Mouse (Mus musculus) spleen, postnatal 36 days (tissue): ENCODE data around the gene Gm9918.

ENCODE experiments used
- DNase-seq, 2 experiments: peaks; one replicate each; pipeline ENCODE4 v3.0.0; 2022; ENCODE audit warnings: low spot score in 2 of 2, mixed read lengths in 1 of 2

Gene Gm9918

GRCm38 (mm10) chr15:102245461-102245881 lies 24.9 kb upstream of the Gm9918 start:
- no peak for DNase-seq

- DNase-seq: peak; percentile 65 to 74
Measured at GRCm38 (mm10) chr15:102245891-102246741, 24.2 kb upstream of the Gm9918 start.

DNA sequence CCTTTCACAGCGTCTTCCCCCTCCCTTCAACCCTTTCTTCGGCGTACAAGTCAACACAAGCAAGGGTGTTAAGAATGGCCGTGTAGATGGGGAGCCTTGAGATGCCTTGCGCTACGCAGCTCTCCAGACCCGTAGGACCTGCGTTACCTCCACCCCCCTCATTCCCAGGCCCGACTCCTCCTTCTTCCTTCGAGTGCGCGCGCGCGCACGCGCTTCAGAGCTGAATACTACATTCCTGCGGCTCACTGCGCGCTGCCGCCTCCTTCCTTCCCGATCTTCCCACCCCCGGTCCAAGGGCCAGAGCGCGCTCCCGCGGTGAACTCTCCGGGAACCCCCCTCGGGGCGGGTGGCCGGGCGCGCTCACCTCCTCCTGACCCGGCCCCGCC lies 23.5 kb upstream of the Gm9918 start:
- peak; percentile 68 to 76 for DNase-seq

- DNase-seq: peak; percentile 31 to 46
Measured at GRCm38 (mm10) chr15:102247252-102248130, 22.9 kb upstream of the Gm9918 start.

GRCm38 (mm10) chr15:102248131-102248811 lies 22.1 kb upstream of the Gm9918 start:
- DNase-seq: no peak

DNA sequence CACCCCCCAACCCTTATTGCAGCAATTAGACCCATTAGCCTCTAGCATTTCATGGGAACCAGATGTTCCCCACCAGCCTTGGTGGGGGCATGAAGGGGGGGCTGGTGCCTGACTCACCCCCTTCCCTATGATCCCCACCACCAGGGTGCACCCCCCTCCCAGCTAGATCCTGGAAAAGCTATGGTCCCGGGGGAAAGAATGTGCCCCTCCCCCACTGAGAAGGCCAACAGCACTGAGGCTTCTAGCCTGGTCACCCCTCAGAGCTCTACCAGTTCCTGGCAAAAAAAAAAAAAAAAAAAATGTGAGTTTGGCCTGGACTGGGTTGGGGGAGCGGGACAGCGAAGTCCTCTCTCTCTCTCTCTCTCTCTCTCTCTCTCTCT lies 21.6 kb upstream of the Gm9918 start:
- DNase-seq: no peak

GRCm38 (mm10) chr15:102249251-102249691 lies 21.1 kb upstream of the Gm9918 start:
- no peak for DNase-seq

DNA sequence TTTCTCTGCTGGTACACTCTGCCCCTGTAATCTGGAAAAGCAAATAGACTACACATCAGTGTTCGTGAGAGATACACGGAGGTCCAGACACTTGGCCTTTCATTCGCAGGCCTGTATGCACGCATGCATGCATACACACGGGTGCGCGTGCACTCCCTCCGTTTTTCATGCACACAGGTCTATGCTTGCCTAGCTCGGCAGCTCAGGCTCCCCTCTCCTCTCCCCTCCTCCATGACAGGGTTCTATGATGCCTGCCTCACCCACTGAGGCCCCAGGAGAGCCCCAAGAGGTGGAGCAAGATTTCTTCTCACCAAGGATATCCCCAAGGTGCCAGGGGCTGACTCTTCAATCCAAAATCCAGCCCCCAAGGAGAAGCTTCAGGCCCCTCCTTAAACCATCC lies 20.4 kb upstream of the Gm9918 start:
- DNase-seq: no peak

GRCm38 (mm10) chr15:102250521-102250920 lies 19.8 kb upstream of the Gm9918 start:
- DNase-seq: no peak

- no peak for DNase-seq
Measured at GRCm38 (mm10) chr15:102255547-102256255, 14.7 kb upstream of the Gm9918 start.

DNA sequence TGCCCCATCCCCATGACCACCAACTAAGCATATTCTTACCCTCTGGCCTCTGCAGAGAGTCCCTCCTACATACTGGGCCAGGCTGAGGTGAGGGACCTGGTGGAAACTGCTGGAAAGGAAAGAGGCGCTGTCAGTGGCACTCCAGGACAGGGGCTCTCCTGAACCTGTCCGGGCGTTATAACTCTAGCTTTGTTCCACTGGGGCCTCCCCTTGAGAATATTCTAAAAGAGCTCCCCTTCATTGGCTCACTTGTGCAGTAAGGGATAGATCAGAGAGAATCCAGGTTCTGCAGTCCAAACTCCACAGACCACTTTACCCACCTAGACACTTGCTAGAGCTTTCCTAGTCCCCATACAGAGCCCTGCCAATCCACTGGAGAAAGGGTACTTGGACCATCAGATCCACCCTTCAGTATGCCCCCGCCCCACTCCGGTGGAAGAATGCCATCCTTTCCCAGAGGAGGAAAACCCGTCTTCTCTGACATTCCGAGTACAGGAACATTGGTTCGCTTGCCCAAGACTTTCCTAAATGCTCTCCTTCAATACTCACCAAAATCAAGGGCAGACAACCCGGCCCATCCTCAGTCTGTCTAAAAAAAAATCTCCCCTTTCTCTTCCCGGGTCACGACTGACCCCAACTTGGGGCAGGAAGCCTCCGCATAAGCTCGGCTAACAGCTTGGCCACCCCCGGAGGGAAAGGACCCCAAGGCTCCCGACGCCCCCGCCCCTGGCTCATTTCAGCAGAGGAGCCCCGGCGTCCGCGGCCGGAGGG lies 13.7 kb upstream of the Gm9918 start:
- DNase-seq: no peak

DNA sequence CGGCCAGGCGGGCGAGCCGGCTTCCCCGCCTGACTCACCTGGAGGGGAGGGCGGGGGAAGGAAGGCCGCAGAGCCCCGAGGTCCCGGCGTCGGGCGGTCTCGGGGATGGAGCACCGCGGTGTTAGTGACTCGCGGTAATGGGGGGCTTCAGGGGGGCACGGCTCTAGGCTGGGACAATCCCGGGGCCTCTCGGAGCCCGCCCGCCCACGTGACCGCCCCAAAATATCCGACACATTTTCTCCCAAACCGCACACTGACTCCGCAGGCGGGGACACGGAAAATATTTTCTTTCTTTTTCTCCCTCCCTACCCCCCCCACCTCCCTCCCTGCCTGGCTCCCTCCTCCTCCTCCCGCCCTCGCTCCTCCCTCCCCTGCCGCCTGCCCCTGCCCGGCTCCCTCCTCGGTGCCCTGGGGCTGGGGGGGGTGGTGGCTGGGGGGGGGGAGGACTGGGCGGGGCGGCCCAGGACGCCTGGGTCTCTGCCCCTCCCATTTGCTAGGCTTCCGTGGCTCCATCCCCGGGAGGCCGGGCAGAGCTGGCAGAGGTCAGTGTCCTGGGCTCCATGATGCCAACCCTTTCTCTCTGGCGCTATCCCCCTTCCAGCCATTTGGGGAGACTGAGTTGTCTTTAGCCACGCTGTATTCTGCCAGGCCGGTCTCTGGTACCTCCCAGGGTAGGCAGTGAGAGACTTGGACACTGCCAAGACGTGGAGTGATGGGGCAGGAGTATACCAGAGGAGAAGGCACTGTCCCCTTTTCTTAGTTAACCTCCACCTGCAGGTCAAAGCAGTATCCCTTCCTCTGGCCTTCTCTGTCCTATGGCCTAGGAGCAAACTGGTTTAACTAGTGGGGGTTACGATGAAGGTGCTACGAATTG lies 12.9 kb upstream of the Gm9918 start, which contains the start of gene Rarg:
Rarg (minus strand) TSS at position 316 of the 874 bp plus-strand sequence.
- DNase-seq: no peak

- DNase-seq: no peak
Measured at GRCm38 (mm10) chr15:102258076-102258470, 12.3 kb upstream of the Gm9918 start.

DNA sequence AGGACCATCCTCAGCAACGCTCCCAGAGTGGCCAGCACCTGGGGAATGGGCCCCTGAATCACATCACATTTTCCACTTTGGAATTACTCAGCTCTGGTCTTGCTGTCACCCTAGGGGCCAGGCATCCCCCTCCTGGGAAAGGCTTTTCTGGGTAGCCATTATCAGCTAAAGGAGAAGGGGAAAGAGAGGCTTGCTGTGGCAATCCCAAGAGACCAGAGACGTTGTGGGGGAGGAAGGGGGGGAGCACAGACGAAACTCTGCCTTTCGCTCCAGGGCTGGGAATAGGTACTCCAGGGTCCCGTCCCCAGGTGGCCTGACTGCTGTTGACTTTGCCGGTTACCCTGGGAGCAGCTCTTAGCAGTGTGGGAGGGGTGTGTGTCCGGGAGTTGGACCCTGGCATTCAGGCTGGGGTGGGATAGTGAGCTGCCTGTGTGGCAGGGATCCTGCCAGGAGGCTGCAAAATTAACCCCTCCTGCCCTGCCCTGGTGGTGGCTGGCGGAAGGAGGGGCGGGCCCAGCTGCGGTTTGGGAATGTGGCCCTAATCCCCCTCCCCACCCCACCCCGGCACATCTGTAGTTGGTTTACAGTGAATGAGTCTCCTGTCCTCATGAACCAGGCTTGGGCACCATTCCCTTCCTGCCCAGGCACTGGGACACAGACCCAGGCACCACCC lies 11.6 kb upstream of the Gm9918 start:
- no peak for DNase-seq

- DNase-seq: no peak
Measured at GRCm38 (mm10) chr15:102262582-102262981, 7.8 kb upstream of the Gm9918 start.

DNA sequence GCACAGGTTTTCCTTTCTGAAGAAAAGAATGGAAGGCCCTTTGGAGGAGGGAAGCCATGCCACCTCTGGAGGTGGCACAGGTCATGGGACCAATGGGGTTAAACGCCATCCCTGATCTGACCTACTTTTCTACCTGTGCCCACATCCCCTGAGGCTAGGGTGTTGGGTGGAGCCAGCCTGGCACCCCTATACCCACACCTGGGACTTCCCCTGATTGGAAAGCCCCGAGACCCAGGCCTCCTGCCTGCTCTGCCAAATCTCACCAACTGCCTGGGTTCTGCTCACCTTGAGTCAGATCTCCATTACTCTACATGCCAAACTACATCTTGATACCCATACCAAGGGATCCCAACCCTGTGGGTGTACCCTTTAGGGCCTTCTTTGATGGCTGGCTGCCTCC lies 7.3 kb upstream of the Gm9918 start:
- no peak for DNase-seq

- DNase-seq: no peak
Measured at GRCm38 (mm10) chr15:102265548-102265947, 4.8 kb upstream of the Gm9918 start.

DNA sequence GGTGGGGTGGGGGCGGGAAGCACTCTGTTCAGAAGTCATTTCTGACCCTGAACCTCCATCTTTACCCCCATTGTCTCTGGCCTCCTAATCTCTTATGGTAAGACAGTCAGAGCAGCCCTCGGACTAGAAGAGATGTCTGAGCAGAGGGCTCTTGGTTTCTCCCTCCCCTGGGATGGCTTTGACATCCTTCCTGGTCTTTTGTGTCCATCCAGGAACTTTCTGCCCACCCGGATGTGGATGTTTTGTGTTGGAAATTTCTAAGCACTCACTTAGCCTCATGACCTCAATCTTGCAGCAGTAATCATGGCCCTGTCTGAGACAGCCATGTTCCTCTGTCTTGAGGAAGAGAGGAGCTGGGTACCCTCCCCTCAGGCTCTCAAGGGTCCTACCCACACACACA lies 1.1 kb downstream of the Gm9918 start:
- no peak for DNase-seq
